Mouse (Mus musculus): Measurements from ENCODE around the gene Tada2a.

The Tada2a gene

DNA sequence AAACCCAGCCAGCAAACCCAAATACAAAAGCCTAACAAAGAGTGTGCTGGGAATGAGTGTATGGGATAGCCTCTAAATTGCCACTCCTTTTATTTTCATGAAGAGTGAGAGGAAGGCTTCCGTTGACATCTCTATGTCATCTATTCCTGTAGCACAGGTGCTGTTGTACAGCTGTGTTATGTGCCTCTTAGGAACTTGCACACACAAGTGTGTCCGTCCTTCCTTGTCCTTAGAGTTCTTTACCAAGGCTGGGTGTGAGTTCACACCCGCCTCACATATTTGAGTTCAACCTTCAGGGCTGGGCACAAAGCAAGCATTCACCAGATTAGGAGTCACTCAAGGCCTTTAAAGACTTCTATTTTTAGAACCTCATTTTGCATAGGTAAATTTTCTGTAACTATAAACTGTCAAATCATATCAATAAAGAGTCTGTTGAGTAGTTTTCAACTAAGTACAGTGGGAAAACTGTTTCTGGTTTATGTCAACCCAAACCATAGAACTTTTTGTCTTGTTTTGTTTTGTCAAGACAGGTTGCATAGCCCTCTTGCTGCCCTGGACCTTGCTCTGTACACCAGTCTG, 65.7 kb downstream of the Tada2a start:
- peak; percentile 52 for DNase-seq (ENCODE audit: low read depth, low spot score)

DNA sequence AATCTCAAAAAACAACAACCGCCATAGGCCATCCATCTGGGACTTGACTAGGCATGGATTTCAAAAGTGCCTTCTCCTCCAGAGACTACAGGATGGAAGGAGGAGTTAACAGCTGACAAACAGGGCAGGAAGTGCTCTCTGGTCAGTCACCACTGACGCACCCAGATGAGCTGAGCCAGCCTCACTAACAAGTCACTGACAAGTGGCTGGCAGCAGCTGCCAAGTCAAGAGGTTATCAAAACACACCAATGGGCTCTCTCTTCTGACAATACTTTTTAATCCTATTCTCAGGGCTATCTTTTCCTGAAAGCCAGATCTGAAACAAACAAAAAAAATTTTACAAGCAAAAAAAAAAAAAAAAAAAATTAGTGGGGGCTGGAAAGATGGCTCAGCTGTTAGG, 66.6 kb downstream of the Tada2a start:
- peak; percentile 24 for DNase-seq (ENCODE audit: low read depth, low spot score)

DNA sequence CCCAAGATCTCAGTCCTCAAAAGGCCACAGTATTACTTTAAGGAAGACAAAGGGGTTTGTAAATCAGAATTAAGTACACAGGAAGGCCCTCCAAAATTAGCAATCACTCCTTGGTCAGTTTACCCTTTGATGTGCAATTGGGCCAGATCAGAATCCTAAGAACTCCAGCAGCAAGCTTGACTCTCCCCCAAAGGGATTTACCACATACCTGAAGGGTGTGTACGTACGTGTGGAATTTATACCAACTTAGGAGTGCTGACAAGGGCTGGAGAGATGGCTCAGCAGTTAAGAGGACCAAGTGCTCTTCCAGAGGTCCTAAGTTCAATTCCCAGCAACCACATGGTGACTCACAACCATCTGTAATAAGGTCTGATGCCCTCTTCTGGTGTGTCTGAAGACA, 67.5 kb downstream of the Tada2a start:
- no peak for DNase-seq (ENCODE audit: low read depth, low spot score)

DNA sequence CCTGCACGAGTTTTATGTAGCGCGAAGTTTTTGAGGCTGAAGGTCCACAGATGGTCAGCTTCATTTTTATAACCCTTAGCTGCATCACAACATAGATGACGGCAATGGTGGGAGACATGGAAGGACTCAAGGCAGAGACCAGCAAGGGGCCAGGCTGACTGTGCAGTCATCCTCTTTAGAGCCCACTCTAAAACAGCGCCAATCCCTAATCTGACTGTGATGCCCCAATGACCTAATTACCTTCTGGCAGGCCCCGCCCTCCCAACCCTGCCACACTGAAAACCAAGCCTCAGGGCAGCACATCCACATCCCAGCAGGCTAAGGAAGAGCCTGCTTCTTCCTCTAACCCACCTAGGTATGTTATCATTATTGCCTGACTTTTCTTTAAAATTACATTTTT, 68.8 kb downstream of the Tada2a start:
- no peak for DNase-seq (ENCODE audit: low read depth, low spot score)

DNA sequence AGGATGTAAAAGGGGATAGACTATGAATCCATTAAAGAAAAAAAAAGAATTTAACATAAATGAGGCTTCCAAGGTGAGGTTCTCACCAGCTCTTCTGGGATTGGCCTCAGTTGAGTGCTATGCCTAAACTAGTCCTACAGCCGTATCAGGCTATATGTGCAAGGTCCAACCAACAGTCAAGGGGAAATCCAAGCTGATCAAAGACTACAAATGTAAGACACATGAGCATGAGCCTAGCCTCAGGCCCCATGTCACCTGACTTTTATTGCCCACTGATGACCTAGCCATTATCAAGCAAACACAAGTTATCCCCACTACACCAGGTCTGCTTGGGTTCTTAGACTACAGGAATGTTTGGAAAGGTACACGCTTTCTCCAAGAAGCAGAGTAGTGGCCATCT, 69.6 kb downstream of the Tada2a start:
- no peak for DNase-seq (ENCODE audit: low read depth, low spot score)

DNA sequence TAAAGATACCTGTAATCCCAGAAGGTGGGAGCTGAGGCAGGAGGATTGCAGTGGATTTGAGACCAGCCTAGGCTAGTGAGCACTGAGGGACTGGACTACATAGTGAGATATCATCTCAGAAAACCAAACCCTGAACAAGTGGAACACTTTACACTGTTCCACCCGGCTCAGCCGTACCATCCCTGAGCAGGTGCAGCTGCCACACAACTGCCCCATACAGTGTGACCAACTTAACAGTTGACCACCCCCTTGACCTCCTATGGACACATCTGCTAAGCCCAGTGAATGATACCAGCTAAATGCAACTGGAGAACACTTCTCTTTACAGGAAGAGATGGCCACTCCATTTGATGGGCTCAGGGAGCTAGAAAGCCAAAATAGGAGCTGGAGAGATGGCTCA, 72.0 kb downstream of the Tada2a start:
- no peak for DNase-seq (ENCODE audit: low read depth, low spot score)

DNA sequence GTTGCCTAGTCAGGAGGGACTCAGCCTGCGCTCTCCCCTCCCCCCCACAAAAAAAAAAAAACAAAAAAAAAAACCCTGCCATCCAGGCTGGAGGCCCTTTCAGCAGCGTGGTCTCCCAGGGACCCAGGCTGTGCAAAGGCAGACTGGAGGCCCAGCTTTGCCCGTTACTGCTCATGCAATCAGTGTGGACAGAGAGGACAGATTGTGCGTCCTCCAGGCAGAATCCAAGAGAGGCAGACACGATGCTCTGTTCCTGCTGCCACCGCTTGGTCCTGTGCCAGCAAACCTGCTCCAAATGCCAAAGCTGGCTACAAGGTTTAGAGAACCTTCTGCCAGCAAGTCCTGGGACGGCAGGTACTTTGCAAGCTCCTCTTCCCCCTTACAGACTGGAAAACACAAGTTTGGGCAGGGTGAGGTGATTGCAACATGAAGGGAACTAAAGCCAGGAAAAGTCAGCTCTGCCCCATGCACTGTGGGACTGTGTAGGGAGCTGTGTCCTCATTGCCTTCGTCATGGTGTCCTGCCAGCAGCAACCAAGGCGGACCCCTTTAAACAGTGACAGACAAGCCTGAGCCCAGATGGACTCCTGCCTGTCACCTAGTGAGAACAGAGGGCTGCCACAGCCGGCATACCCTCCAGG, 75.8 kb downstream of the Tada2a start:
- DNase-seq (ENCODE audit: low read depth, low spot score) = no peak

DNA sequence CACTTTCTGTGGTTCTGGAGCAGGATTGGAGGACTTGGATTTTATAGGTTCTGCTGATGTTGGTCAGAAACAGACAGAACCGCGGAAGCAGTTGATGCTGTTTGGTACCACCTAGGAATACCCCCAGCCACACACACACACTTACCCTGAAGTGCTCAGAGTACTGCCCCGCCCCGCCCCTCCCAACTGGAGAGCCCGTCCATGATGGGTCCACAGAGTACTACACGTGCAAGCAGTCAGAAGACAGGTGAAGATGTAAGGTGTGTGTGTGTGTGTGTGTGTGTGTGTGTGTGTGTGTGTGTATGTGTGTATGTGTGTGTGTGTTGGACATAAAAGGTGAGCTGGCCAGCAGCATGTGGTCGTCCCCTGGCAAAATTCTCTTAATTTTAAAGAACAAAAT, 76.3 kb downstream of the Tada2a start:
- no peak for DNase-seq (ENCODE audit: low read depth, low spot score)

DNA sequence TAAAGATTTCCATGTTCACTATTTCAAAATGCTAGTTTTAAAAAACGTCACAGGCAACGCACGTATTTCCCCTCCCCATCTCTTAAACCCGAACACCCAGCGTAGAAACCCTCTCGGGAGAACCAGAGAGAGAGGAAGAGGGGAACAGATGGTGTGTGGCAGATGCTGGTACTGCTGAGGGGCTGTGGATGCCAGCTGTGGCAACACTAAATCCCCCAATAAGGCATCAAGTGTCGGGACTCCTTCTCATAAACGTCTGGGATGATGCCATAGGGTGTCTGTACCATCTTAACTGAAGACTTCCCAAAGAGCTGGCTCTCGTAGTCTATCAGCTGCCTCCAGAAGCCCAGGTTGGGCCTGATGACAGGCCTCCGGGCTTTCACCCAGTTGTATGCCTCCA, 81.0 kb downstream of the Tada2a start:
- DNase-seq (ENCODE audit: low read depth, low spot score) = no peak

DNA sequence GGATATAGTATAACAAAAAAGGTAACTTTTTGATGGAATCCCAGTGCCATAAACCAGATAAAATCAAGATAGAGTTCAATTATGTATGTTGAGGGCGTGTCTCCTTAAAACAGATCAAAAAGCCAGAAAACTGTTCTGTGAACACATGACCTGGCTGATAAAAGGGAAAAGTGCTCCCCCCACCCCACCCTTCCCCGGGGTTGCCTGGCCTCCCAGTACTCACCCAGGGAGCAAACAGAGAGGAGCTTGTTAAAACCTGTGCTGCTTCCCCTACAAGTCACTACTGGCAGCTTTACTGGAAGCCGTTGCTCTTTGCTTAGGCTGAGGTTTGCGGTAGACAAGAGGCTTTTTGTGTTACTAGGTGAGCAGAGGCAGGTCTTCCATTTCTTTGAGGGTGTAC, 82.1 kb downstream of the Tada2a start:
- no peak for DNase-seq (ENCODE audit: low read depth, low spot score)

DNA sequence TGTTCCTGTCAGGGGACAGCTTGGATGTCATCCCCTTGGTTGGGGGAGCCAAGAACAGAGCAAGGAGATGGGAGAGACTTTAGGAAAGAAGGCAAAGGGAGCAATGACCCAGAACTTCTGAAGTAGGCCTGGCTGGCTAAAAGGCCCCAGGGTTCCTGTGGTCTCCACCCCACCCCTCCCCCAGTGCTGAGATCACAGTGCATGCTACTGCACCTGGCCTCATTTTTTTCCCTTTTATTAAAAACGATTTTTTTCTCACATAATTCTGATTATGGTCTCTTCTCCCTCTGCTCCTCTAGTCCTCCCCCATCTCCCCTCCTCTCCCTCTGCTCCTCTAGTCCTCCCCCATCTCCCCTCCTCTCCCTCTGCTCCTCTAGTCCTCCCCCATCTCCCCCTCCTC, 84.4 kb downstream of the Tada2a start:
- DNase-seq (ENCODE audit: low read depth, low spot score) = peak; percentile 23

DNA sequence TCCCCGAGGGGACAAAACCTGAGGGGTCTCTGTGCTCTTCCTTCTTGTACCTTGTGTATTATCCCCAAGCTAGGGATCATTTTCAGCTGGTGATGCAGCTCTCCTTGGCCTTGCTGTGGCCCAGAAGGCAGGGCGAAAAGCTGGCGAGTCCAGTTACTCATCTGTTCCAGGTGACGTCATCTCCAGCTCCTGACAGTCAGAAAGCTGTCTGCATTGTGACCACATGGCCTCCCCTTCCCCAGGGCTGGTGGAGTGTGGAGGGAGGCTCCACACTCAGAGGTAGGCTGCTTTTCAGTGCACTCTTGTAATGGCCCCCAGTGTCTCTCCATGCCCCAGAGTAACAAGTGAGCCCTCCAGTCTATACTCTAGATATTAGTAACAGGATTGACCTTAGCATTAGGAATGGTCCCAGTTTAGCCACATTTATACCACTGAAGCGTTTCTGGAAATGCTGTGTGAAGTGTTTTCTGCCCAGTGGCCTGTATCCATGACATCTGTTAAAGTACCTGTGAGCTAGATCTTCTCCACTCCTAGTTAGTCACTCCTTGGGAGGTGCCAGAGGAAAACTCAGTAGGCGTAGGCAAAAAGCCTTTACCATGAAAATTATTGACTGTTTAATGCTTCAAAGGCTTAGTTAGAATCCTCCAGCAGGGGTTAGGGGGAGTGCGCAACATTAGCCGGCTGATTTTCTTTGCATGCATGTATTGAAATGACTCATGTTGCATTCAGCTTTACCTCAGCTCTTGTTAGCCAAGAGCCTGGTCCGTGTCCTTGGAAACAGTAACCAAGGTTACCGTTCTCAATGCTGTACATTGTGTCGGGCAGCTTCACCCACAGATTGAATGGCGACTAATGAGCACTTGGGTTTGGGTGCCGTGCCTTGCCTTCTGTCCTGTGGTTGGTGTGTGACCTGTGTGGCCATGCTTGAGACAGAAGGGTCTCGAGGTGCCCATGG, 86.3 kb downstream of the Tada2a start:
- no peak for DNase-seq (ENCODE audit: low read depth, low spot score)

DNA sequence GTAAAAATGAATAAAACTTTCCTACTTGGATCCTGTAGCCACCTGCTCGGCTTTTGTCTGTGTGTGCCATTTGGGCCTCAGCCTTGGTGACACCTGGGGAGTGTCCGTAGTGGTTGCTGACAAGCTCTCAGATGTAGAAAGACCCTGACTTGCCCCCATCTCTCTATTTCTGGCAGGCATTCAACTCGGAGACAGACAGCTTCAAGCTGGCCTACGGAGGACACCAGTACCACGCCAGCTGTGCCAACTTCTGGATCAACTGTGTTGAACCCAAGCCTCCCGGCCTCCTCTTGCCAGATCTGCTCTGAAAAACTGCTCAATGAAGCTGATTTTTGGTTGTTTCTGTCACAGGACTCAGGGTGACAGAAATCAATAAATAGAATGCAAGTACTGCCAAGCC, 88.8 kb downstream of the Tada2a start:
- DNase-seq (ENCODE audit: low read depth, low spot score) = no peak

DNA sequence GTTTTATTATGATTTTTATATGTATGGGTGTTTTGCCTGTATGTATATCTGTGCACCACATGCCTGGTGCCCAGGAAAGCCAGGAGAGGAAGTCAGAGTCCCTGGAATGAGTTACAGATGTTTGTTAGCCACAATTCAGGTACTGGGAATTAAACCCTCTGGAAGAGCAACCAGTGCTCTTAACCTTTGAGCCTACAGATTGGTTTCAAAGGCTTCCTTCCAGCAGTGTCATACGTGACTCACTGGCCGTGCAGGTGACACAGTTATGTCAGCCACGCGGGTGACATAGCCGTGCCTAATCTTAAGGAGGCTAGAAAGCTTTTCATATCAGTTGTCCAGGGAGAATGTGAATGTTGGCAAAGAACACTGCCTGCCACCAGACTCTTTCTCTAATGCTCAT, 95.7 kb downstream of the Tada2a start:
- no peak for DNase-seq (ENCODE audit: low read depth, low spot score)

DNA sequence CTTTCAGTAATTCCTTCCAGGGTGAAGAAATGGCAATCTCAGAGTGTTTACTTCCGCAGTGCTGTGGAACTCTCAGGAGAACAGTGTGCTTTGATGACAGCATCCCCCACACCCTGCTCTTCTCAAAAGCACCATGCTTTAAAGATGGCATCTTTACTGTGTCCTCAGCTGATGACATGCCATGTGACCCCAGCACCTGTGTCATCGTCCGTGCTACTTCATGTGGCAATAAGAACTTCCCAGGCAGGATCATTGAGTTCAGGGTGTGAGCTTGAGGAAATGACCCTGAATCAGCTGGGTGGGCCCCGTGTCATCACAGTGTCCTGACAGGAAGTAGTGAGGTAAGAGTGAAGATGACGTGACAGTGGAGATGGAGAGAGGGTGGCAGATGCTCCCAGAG, 96.8 kb downstream of the Tada2a start:
- DNase-seq (ENCODE audit: low read depth, low spot score) = no peak

DNA sequence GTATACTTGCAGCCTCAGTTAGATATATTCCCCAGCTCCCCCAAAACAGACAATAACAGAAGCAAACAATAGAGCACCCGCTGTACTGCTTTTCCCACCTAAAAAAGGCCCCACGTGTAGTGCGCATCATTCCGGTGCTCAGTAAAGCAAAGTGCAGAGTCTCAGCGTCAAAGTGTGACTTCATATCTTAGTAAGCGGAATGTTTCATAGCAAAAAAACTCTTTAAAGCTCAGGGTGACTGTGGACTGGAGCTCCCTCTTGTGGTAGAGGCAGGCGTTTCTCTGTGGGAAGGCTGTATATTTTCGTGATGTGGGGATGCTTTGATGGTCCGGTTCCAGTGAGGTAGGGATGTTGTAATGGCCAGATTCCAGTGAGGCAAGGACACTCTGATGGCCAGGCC, 97.4 kb downstream of the Tada2a start:
- DNase-seq (ENCODE audit: low read depth, low spot score) = peak; percentile 50
